Mouse (Mus musculus) left cerebral cortex, postnatal 36 days (tissue): ENCODE data around the gene Dcaf11. TPM values are rescaled to one million over a fixed set of nuclear protein-coding genes. Genes with fewer than 3 reads are reported as not detected.
A peak's percentile ranks its signal among the peaks of the same experiment; 100 is the strongest.

Experiments used
- DNase-seq, 2 experiments: peaks; one replicate each; pipeline ENCODE4 v3.0.0; 2021 to 2022; ENCODE audit warnings: low spot score in 2 of 2, mixed read lengths in 1 of 2
- intact Hi-C: fragments of 180-260 bp; cut with DNase I; formaldehyde crosslinking; loops from one replicate; pipeline ENCODE4 v1.15.1; 2025
- total RNA-seq, 2 experiments: library from RNA; stranded (reverse); gene quantifications; 2 replicates each; pipeline ENCODE4 v1.2.3; 2021

Dcaf11 gene
- total RNA-seq, 2 experiments from 2014 or later: 76.9 to 82.1 TPM

- DNase-seq: no peak
- intact Hi-C loops: no loop called here
These were observed 20.0 kb downstream of the Dcaf11 start for GRCm38 (mm10) chr14:55579511-55580496.

GRCm38 (mm10) chr14:55580731-55581130 lies 20.9 kb downstream of the Dcaf11 start:
- no peak for DNase-seq
- intact Hi-C loops: no loop called here

DNA sequence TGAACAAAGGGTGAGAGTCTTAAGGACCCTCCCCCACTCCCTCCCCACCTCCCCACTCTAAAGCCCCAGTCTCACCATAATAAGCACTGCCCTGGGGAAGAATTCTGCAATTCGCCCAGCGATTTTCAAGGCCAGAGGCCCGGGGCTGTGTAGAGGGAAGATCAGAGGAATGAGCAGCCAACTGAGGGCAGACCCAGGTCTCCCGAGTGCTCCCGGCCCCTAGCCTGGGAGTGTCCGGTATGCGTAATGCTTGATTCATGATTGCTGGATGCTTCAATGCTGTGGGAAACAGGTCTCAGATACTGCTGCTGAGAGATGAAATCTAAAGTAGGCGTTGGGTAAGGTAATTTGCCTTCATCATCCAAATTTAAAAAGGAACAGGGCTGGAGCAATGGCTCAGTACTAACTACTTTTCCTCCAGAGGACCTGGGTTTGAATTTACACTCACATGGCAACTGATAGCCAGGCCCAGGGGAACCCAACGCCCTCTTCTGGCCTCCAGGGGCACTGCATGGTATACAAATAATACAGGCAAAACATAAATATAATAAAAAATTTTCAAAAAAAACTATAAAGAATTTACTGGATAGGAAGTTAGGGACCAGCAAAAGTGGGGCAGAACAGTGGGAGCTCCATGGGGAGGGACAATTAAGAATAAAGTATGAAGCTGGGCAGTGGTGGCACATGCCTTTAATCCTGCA lies 22.3 kb downstream of the Dcaf11 start:
- no peak for DNase-seq
- intact Hi-C loops: no loop called here

GRCm38 (mm10) chr14:55584303-55584701 lies 24.5 kb downstream of the Dcaf11 start:
- intact Hi-C loops: no loop called here
- no peak for DNase-seq

- DNase-seq: peak; percentile 57 to 73
- intact Hi-C loops: no loop called here
These were observed 25.1 kb downstream of the Dcaf11 start, which contains the start of gene Emc9 for GRCm38 (mm10) chr14:55584702-55585565. Emc9 (minus strand) TSS chr14:55585302.

GRCm38 (mm10) chr14:55585566-55585960 lies 25.8 kb downstream of the Dcaf11 start:
- intact Hi-C loops: no loop called here

DNA sequence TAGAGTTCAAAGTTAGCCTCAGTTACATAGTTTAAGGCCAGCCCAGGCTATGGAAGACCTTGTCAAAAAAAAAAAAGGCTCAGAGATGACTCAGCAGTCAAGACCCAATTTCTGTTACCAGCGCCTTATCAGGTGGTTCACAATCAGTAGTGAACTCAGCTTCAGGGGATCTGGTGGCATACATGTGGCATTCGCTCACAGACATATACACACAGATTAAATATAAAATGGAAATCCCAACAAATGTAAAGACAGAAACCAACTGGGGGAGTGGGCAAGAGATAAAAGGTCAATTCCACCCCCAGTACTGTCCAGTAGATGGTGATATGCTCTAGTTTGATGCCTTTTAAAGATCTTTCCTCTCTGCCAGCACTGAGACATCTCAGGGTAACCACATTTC lies 26.3 kb downstream of the Dcaf11 start:
- intact Hi-C loops: no loop called here
- DNase-seq: no peak

More at GRCm38 (mm10) chr14:55585566-55585960, 25.8 kb downstream of the Dcaf11 start:
- no peak for DNase-seq

- DNase-seq: no peak
- intact Hi-C loops: no loop called here
These were observed 29.5 kb downstream of the Dcaf11 start for GRCm38 (mm10) chr14:55589271-55589670.

- intact Hi-C loops: loop anchor here (2.0 kb wide), 1 partner anchor 29 kb away; the partner anchor contains the start of genes A730061H03Rik and Dcaf11
- no peak for DNase-seq
These were observed 30.1 kb downstream of the Dcaf11 start for GRCm38 (mm10) chr14:55589771-55590448.

- intact Hi-C loops: loop anchor here (2.0 kb wide), 1 partner anchor 30 kb away; the partner anchor contains the start of genes A730061H03Rik and Dcaf11
- peak; percentile 88 to 91 for DNase-seq
These were observed 31.0 kb downstream of the Dcaf11 start, which contains the start of gene Psme2 for GRCm38 (mm10) chr14:55590748-55591330. Psme2 (minus strand) TSS chr14:55591113.

GRCm38 (mm10) chr14:55591331-55591891 lies 31.6 kb downstream of the Dcaf11 start, which contains the start of gene Rnf31:
Rnf31 (plus strand) TSS chr14:55591708.
- intact Hi-C loops: loop anchor here (2.0 kb wide), 1 partner anchor 31 kb away; the partner anchor contains the start of genes A730061H03Rik and Dcaf11
- DNase-seq: peak; percentile 91 to 93

- intact Hi-C loops: no loop called here
- DNase-seq: no peak
These were observed 32.4 kb downstream of the Dcaf11 start for GRCm38 (mm10) chr14:55592226-55592625.

DNA sequence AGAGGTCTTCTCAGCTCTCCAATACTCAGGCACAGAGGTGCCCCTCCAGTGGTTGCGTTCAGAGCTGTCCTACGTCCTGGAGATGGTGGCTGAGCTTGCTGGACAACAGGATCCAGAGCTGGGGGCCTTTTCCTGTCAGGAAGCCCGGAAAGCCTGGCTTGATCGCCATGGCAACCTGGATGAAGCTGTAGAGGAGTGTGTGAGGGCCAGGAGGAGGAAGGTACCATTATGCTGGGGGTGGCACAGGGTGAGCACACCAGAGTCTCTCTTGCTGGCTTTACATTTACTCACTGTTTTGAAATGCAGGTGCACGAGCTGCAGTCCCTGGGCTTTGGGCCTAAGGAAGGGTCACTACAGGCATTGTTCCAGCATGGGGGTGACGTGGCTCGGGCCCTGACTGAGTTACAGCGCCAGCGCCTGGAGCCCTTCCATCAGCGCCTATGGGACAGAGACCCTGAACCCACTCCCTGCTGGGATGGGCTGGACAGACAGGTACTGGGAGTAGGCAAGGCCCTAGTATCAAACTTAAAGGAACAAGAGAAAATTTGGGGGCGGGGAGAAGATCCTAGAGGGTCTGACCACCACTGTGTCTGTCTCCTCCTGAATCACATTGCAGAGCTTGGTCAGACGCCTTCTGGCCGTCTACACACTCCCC lies 36.4 kb downstream of the Dcaf11 start:
- DNase-seq: no peak
- intact Hi-C loops: no loop called here

- intact Hi-C loops: no loop called here
- DNase-seq: no peak
These were observed 39.0 kb downstream of the Dcaf11 start for GRCm38 (mm10) chr14:55598521-55599390.

GRCm38 (mm10) chr14:55603271-55603632 lies 43.4 kb downstream of the Dcaf11 start, which contains the start of gene Irf9:
Irf9 (plus strand) TSS chr14:55603571.
- intact Hi-C loops: no loop called here
- DNase-seq: no peak
